Mouse (Mus musculus) left cerebral cortex, adult 11 months (tissue): ENCODE data around the gene Ccr1l1.

ENCODE experiments used
- DNase-seq: peaks from one replicate; pipeline ENCODE4 v3.0.0; 2022; ENCODE audit warnings: low spot score

Ccr1l1 gene

DNA sequence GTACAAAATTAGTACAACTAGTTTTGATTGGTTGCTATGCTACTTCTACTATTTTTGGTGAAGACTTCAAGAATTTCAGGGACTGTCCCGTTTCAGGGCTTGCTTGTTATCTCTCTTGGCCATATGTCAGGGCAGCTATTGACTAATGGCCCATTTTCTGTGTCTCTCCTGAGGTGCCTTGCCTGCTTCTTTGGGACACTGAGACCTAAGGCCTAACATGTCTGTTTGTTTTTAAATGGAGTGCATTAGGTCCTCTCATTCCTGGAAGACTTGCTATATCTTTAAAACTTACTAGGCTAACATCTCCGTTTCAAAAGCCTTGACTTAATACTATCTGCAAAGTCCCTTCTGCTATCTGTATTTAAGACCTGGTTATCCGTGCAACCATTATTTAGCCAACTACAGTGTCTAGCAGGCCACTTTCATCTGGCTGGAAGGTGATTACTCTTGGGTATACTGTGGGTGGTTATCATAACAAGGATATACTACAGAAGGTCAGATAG is 20.2 kb downstream of the Ccr1l1 start:
- no peak for DNase-seq

DNA sequence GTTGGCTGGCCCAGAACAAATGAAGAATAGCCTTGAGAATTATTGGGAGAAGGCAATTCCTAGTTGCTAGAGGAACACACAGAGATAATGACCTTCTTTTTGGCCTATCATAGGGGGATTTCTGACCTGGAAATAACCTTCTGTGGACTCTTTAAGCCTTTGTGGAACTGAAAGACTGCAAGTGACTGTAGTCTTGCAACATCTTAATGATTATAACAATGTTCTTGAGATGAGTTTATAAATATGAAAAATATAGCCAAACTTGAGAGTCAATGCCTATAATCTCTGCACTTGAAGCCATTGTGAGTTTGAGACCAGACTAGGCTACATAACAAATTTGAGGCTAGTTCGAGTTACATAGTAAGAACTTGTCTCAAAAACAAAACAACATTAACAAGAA is 21.3 kb downstream of the Ccr1l1 start:
- DNase-seq: no peak

DNA sequence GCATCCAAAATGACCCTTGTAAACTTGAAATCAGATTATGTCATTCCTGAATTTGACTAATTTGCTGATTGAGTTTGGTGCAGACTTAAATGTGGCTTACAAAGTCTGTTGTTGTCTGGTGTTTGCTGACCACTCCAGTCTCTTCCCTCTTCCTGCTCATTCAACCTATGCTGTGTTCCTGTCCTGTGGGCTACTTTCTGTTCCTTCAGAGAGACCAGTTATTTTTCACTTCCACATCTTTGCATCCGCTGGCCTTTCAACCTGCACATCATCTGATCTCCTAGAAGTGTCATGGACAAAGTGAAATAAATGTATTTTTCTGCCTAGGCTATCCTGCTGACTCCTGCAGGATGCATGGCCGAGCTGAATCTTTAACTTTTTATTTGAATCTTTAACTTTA is 24.7 kb downstream of the Ccr1l1 start:
- DNase-seq: no peak

DNA sequence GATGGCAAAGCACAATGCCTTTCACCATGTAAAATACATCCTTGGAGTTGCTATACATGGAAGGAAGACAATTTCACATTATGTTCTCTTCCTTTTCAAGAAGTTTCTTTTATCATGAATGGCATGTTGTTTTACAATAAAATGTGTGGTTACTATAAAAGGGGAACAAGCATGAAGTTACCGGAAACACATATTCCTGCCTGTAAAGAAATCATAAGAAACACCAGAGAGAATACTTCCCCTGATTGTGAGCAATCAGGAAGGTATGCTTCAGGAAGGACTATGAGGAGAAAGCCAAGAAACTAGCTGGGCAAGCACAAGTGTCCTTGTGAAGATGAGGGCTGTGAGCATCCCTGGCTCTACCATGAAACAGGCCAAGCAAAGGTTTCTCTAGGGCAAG is 27.0 kb downstream of the Ccr1l1 start:
- no peak for DNase-seq

DNA sequence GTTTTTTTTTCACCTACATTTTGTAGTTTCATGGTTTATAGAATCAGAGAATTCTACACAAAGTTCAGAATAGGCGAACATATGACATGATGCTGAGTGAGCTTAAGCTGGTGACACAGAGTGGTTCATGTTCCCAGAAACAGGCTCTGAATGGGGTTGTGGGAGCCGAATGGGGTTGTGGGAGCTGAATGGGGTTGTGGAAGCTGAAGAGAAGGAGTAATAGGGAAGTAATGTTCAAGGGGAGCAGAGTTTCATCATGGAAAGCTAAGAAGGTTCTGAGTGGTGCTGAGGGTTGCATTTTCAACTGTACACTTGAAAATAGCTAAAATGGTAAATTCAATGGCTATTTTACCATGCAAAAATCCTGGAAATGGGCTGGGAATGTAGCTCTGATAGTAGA is 28.8 kb downstream of the Ccr1l1 start:
- no peak for DNase-seq

DNA sequence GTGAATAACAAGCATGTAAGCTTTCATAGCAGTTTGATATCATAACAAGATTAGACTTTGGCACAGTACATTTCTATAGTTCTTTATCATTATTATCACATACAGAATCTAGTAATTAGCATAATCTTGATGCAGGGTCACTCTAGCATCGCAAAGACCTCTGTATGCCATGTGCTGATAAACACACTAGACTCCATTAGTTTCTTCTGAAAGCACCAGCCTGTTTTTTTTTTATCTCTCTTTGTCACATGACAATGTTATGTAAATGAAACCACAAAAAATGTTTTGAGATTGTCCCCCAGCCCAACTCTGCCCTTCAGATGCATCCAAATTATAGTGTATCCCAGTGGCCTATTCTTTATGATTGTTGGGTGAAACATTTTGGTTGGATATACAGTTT is 30.4 kb downstream of the Ccr1l1 start:
- DNase-seq: no peak

DNA sequence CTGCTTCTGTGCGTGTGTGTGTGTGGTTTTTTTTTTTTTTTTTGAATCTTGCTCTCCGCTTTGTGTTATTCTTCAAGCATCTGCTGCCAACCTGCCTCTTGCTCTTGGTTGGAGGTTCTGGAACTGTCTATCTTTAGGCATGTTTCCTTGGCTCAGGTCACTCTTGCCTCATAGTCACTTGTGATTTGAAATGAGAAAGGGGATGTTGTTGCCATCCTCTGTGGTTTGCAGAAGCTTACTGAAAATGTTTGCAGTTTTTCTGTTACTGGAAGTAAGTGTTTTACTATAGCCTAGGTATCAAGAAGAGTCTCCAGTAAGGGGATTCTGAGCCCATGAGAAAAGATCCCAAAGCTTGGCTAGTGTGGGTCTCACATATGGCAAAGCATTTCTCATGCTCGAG is 36.2 kb downstream of the Ccr1l1 start:
- DNase-seq: no peak

DNA sequence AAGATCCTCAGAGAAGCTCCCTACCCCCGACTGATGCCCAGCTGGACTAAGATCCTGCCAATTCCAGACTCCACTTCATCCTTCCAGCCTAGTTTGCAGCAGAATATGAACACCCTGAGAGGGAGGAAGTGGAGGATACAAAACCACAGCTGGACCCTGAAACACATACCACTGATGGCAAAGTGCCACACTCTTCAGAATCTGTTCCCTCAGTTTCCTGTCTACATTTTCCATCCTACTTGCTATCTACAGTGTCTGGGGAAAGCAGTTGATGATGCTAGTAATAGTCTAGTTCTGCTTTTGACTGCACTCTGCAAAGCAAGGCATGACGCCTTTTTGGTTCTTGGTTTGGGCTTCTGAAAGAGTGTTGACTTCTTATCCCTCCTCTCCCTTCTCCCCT is 36.9 kb downstream of the Ccr1l1 start:
- no peak for DNase-seq

DNA sequence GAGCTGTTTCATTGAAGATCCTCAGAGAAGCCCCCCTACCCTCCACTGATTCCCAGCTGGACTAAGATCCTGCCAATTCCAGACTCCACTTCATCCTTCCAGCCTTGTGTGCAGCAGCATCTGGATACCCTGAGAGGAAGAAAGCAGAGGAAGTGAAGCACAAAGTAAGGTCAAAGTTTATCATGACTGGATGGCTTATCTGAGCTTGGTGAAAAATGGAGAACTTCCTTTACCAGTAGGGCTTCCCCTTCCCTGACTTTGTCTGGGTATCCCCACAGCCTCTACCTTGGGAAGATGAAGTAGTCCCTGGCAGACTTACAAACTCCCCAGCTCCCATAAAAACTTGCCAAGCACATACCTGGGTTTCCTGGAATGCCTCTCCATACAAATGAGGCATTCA is 37.6 kb downstream of the Ccr1l1 start:
- no peak for DNase-seq

DNA sequence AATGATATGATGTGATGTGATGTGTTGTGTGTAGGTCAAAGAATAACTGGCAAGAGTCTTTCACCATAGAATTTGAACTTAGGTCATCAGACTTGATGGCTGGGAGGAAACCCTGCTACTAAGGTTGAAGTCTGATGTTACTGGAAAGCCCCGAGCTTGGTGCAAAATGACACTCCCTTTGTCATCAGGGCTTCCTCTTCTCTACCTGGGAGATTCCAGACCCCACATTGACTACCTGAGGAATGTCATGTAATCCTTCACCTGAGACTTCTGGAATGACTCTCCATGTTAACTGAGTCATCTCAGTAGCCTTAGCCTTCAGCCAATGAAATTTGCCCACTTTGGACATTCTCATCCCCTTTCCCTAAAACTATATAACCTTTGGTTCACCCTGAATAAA is 38.0 kb downstream of the Ccr1l1 start:
- no peak for DNase-seq

DNA sequence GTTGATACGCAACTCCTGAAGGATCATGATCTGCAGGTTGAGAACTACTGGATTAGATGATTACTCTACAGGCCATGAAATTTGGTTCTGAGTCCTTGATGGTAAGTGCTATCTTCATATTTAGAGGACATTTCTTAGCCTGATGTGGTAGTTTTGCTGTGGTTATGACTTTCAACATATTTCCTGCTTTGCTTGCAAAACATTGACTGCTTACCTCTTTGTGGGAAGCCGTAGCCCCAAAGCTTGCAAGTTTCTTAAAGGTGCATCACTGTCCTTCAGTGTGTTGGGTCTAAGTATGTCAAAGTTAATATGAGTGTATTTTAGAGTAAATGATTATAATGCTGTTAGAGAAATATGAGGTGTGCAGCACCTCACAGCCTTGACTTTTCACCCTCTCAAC is 40.2 kb downstream of the Ccr1l1 start:
- DNase-seq: no peak

DNA sequence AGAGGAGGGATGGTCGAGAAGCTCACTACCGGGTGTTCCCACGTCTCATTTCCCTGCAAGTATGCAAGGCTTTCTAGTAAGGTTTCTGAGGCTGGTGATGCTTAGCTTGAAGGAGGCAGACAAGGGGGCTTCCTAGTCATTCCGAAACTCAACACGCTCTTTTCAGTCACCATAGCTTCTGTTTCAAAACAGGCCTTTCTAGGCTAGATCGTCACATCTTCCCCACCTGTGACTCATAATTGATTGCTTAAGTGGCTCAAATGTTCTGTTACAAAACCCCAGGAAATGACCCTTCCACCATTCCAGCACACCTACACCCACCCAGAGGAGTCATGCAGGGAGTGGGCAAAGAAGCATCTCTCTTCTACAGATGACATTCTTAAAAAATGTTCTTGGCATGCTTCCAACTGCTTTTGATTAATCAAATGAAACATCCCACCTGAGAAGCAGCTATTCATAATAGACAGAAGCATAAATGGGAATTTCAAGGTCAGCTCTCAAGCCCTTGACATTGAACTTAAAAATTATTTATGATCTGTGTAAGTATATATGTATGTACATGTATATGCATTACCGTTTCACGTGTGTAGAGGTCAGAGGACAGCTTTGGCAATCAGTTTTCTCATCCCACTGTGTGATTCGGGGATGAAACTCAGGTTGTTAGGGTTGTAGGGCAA is 41.5 kb downstream of the Ccr1l1 start:
- DNase-seq: no peak

DNA sequence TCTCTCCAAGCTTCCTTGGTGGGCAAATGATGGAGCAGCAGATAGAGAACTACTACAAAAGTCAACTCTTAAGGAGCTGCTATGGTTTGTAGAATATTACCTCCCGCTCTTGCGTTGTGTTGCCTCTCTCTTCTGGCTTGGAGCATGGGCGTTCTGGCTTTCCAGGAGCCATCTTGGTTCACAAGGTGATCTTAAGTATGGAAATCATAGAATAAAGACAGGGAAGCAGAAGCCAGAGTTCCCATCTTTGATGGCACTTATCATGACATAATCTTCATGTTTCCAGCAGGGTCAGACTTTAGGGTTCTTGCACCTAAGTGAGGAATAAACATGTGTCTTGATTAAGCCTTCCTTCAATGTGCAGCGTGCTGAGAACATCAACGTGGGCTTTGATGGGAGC is 42.4 kb downstream of the Ccr1l1 start:
- no peak for DNase-seq

DNA sequence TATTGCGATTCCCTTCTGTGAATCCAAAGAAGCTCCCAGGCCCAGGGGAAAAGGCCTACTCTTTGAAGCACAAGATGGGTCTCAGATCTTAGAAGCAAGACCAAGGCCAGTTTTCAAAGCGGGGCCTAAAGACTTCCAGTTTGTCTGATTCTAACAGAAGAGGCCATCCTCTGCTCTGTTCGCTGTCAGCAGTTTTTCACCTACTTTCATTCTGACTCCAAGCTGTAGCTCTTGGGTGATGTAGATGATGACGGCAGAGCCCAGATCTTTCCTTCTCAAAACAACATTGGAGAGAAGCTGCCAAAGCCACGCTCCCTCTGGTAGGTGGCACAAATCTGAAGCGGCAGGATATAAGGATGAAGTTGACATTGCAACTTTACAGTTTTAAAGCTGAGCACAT is 42.9 kb downstream of the Ccr1l1 start:
- no peak for DNase-seq

DNA sequence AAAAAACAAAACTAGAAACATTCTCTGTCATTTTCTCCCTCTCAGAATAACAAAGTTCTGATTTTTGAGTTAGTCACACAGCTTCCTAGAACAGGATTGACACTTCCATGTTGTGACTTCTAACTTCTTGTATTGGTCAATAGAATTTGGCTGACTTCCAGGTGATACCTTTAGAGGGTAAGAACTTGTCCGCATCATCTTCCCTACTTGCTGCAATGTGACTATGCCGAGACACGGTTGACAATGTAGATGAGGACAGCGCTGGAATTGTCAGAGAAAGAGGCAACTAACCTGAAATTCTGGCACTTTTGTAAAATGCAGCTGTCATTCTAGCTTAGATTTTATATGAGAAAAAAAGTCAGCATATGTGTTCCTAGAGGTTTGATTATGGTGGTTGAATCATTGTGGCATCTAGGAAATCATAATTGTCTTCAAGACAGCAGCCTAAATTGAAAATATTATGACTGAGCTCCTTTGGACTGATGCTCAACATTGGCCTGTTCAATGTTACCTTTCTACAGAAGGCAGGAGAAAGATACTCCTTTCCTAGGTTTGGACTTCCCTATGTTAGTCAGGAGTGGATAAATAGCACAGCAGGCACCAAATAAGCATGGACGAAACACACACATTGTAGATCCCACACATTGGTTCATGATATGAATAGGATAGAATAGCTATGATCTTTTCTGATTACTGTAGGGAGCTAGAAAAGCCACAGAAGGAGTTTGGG is 44.3 kb downstream of the Ccr1l1 start:
- no peak for DNase-seq

DNA sequence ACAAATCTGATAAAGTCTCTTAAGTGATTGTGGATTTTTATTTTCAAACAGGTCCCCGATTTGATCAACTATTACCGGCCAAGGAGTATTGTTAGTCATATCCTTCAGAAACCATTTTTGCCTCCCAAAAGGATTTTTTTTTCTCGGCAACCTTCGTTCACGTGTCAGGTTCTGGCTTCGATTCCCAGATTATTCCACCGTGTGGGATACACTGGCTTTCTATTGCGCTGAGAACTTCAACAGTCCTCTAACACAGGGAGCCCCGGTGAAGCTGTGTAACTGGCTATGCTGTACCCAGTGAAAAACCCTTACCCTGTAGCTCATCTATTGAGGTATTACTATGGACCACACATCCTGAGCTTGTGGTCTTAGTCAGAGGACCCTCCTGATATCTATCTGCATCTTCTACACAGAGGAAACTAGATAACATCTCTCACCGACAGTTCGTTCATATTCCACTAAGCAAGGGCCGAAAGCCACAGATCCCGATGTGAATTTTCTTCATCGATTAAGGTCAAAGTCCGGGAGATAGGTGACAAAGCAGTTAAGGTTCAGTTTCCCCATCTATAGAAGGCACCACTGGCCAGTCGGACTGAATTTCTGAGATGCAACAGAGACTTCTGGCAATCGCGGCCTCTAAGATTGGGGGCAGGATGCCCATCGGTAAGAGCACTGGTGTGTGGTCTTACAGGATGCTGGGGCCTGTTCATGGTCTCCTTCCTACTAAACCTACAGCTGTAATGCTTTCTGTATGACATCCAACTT is 45.1 kb downstream of the Ccr1l1 start:
- DNase-seq: no peak

DNA sequence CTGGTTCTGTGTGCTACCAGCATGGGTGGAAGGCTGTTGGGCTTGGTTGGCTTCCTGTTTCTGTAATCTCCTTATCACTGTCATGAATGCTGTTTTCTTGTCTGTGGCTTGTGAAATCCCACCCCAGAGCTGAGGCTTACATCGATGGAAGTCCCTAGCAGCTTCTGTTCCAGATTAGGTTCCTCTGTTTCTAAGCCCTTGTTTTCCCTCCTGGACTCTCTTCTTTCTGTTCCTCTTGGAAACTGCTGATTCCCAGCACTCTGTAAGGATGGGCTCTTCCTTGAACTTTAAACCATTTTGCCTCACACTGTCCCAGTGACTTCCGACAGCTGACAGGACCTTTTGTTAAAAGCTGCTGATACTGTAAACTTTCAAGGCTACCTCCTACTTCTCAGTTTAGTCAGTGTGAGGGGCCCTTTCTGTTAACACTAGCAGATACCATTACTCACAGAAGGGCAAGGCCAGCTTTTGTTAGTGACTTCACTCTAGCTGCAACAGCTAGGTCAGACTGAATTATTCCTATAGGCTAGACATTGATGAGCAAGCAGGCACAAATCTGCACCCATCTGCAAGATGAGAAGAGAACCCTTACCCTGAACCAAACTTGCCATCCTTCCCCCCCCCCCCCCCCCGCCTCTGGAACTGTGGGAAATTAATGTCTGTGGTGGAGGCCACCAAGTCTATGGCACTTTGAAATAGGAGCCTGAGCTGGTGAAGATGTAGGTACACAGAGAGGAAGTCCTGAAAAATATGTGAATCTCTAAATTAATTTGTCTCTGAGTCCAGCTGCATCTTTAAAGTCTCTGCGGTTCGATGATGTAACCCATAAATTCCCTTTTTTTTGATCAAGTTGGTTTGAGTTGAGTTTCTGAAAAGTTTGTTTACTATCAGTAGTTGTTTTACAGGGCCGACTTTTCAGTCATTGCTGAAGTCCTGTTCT is 46.2 kb downstream of the Ccr1l1 start:
- no peak for DNase-seq

DNA sequence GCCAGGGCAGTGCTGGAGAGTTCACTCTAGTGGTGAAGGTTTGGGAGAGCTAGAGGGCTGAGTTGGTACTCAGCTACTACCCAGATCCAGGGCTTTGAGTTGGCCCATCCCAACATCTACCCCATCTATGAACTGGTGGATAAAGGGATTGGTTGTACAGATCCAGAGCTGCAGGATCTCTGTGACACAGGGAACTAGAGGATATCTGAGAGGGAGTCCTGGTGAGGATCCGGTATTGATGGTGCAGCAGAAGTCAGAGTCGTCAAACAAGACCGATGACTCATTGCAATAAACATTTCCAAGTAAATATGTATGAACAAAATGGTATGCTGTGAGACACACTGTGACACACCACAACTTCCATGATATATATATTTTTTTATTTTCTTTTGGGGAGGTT is 47.3 kb downstream of the Ccr1l1 start:
- DNase-seq: no peak

DNA sequence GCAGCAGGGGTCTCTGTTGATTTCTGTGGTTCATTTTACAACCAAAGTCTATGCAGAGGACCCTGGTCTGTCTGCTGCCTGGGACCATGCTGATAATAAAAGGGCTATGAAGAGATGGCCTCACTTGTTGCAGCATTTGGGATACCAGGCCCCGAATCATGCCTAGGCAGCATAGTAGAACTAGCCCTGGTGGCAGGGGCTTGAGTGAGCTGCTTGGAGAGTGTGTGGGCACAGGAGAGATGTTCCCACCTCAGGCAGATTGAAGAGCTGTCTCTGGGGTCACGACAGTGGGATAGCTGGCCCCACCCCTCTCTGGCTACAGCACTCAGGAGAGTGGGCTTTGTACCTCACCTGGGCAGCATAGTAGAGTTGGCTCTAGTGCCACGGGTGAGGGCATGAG is 47.7 kb downstream of the Ccr1l1 start:
- no peak for DNase-seq

DNA sequence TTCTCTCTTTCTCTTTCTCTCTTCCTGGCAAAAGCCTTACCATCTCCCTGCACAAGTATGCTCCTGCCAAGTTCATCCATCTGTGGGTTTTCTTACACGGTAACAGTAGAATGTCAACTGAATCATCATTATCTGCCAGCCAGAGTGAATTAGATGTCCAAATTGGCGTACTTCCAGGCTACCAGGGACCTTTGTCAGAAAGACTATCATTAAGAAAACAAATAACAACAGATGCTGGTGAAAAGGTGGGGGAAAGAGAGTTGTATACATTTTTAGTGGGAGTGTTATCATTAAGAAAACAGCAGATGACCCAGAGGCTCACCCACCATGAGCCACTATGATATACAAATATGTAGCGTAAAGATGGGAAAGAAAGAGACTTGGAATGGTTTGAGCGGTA is 48.3 kb downstream of the Ccr1l1 start:
- no peak for DNase-seq

DNA sequence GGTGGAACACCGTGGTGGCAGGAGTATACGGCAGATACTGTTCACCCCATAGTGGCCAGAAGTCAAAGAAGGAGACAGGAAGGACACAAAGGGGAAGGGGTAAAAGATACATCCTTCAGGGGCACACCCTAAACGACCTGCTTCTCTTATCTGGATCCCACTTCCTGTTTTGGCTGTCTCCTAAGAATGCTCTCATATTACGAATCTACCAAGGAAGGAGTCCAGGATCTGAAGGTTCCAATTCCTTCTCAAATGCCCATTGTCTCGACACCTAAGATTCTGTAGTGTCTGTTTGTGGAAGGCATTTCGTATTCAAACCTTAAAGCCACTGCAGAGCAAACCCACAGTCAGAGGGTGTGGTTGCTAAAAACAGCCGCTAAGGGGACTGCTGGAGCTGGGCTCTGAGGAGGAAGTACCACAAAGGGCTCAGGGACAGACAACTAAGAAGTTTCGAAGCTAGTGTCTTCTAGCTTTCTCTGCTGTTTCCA is 49.4 kb downstream of the Ccr1l1 start:
- DNase-seq: no peak
